Mouse (Mus musculus) embryonic fibroblast, embryonic 13.5 days (primary cell): Measurements from ENCODE around the gene Rdh9. TPM values are rescaled to one million over a fixed set of nuclear protein-coding genes. Genes with fewer than 3 reads are reported as not detected.
"Not testable (repeated sequence)": the region's sequence is repeated elsewhere in the genome, so short reads cannot be mapped to it uniquely, and the experiment has no call there.

Experiments
- H3K27ac ChIP-seq: 2 replicates; pipeline ENCODE4 v1.5.1; 2012; ENCODE audit warnings: low read length, control low read depth, inconsistent platforms; ENCODE audit not compliant: insufficient read depth
- H3K4me1 ChIP-seq: 2 replicates; pipeline ENCODE4 v1.6.1; 2011; ENCODE audit warnings: low read length; ENCODE audit not compliant: control insufficient read depth, insufficient read depth
- H3K4me3 ChIP-seq: 2 replicates; pipeline ENCODE4 v1.5.1; 2011; ENCODE audit warnings: mild to moderate bottlenecking, control low read depth, low read length; ENCODE audit not compliant: insufficient read depth
- CTCF ChIP-seq: IDR thresholded peaks from 2 replicates; pipeline ENCODE4 v1.5.1; 2011; ENCODE audit warnings: mild to moderate bottlenecking, control low read depth, low read length, moderate library complexity, borderline replicate concordance; ENCODE audit not compliant: insufficient read depth
- POLR2A ChIP-seq: IDR thresholded peaks from 2 replicates; pipeline ENCODE4 v1.6.1; 2011; ENCODE audit warnings: low read depth, mild to moderate bottlenecking, control low read depth, low read length, moderate library complexity
- polyA plus RNA-seq: library from polyadenylated mRNA; stranded (reverse); fragments of >200 nt; gene quantifications from 2 replicates; pipeline ENCODE4 v1.2.4, GENCODE M21; 2011; ENCODE audit warnings: low read depth; ENCODE audit not compliant: missing spikeins, insufficient read length

The Rdh9 gene
- polyA plus RNA-seq, 1 experiment: 0.76 TPM

- TF ChIP-seq POLR2A (no peak), CTCF (no peak)
- H3K27ac ChIP-seq: no peak overlapping the region
- no peak overlapping the region for H3K4me3 ChIP-seq
- no peaks in the 10 kb centered on the region for H3K4me1 ChIP-seq
Measured at GRCm38 (mm10) chr10:127755770-127756468, 20.3 kb upstream of the Rdh9 start.

- H3K4me3 ChIP-seq: no peak within 1 kb of the TSS
- H3K27ac ChIP-seq: no peak within 1 kb of the TSS
- no peak for TF ChIP-seq CTCF
- TF ChIP-seq POLR2A: no peak
- H3K4me1 ChIP-seq: no peaks in the 10 kb centered on the region
Measured at GRCm38 (mm10) chr10:127759181-127760110, 16.7 kb upstream of the Rdh9 start, which contains the start of the genes Rdh1 and Rdh16f1. Gene Rdh1, plus strand, starts transcription at chr10:127759721. Gene Rdh16f1, plus strand, starts transcription at chr10:127759787.

GRCm38 (mm10) chr10:127762926-127763325 lies 13.3 kb upstream of the Rdh9 start:
- H3K4me3 ChIP-seq, H3K27ac ChIP-seq, H3K4me1 ChIP-seq: not testable (repeated sequence)

- TF ChIP-seq POLR2A (no peak), CTCF (no peak)
- H3K4me1 ChIP-seq: no peaks in the 10 kb centered on the region
- no peak overlapping the region for H3K27ac ChIP-seq
- no peak overlapping the region for H3K4me3 ChIP-seq
Measured at GRCm38 (mm10) chr10:127763914-127764680, 12.1 kb upstream of the Rdh9 start.

GRCm38 (mm10) chr10:127766564-127766963 lies 9.6 kb upstream of the Rdh9 start:
- Histone ChIP-seq H3K4me1 (no peaks in the 10 kb centered on the region), H3K27ac (no peak overlapping the region), H3K4me3 (no peak overlapping the region)
- TF ChIP-seq POLR2A: no peak

- not testable (repeated sequence) for H3K4me3 ChIP-seq, H3K27ac ChIP-seq, H3K4me1 ChIP-seq
Measured at GRCm38 (mm10) chr10:127782321-127782720, 6.1 kb downstream of the Rdh9 start.

GRCm38 (mm10) chr10:127785411-127785810 lies 9.2 kb downstream of the Rdh9 start:
- H3K27ac ChIP-seq, H3K4me1 ChIP-seq, H3K4me3 ChIP-seq: not testable (repeated sequence)

- H3K4me1 ChIP-seq: no peaks in the 10 kb centered on the region
- no peak for TF ChIP-seq CTCF
- no peak for TF ChIP-seq POLR2A
- H3K27ac ChIP-seq: no peak overlapping the region
- no peak overlapping the region for H3K4me3 ChIP-seq
Measured at GRCm38 (mm10) chr10:127799295-127799694, 23.1 kb downstream of the Rdh9 start.

- Histone ChIP-seq H3K4me3 (no peak within 1 kb of the TSS), H3K27ac (no peak within 1 kb of the TSS), H3K4me1 (no peaks in the 10 kb centered on the region)
- TF ChIP-seq CTCF (no peak), POLR2A (no peak)
Measured at GRCm38 (mm10) chr10:127800891-127801290, 24.7 kb downstream of the Rdh9 start, which contains the start of gene Rdh16. Gene Rdh16, plus strand, starts transcription at chr10:127801152.

GRCm38 (mm10) chr10:127801612-127802011 lies 25.4 kb downstream of the Rdh9 start:
- Histone ChIP-seq H3K27ac (no peak overlapping the region), H3K4me3 (no peak overlapping the region), H3K4me1 (no peaks in the 10 kb centered on the region)
- no peak for TF ChIP-seq POLR2A
- TF ChIP-seq CTCF: no peak
